19 mouse cellular contexts compared by ENCODE assay signal in genomic region chr7:99663507-99664220, GRCm38 (mm10). TPM values are rescaled to one million over a fixed set of nuclear protein-coding genes. Genes with fewer than 3 reads are reported as not detected.
"Had no signal": no experiment of that assay in that cellular context is flagged by ENCODE, and none has a peak within 500 bp of the region (broad histone marks: within the 10 kb centered on the region; RNA-seq: fewer than 3 reads in every experiment).

No protein-coding gene starts in this region.

- ATAC-seq: liver, embryonic 12.5 days had no signal

- H3K4me1 ChIP-seq: liver, embryonic 12.5 days; liver, embryonic 15.5 days; megakaryocyte, embryonic 14.5 days had no signal

- H3K27me3 ChIP-seq: kidney, embryonic 15.5 days; limb, embryonic 13.5 days; lung, embryonic 15.5 days; neural tube, embryonic 12.5 days had no signal

- H3K9me3 ChIP-seq: kidney, embryonic 15.5 days; limb, embryonic 10.5 days; limb, embryonic 13.5 days; liver, embryonic 12.5 days; liver, embryonic 15.5 days; lung, embryonic 15.5 days; megakaryocyte, embryonic 14.5 days; neural tube, embryonic 12.5 days; neural tube, embryonic 15.5 days had no signal

- H3K36me3 ChIP-seq: kidney, embryonic 15.5 days; limb, embryonic 10.5 days; limb, embryonic 13.5 days; liver, embryonic 12.5 days; liver, embryonic 15.5 days; lung, embryonic 15.5 days; neural tube, embryonic 12.5 days; neural tube, embryonic 15.5 days had no signal

- H3K4me3 ChIP-seq: kidney, embryonic 15.5 days; limb, embryonic 10.5 days; limb, embryonic 13.5 days; liver, embryonic 12.5 days; liver, embryonic 15.5 days; lung, embryonic 15.5 days; megakaryocyte, embryonic 14.5 days; neural tube, embryonic 12.5 days; neural tube, embryonic 15.5 days had no signal

- H3K27ac ChIP-seq: kidney, embryonic 15.5 days; limb, embryonic 10.5 days; limb, embryonic 13.5 days; liver, embryonic 12.5 days; liver, embryonic 15.5 days; neural tube, embryonic 12.5 days had no signal

- DNase-seq: kidney, postnatal 36 days; layer of hippocampus, adult 9-11 months; liver; midbrain, embryonic 14.5 days; right cerebral cortex, adult 18-20 months; right cerebral cortex, postnatal 14 days; right cerebral cortex, postnatal 4 days; thymus, adult 18-20 months; thymus, postnatal 36 days had no signal

- H3K4me2 ChIP-seq: kidney, embryonic 15.5 days; limb, embryonic 13.5 days; liver, embryonic 12.5 days; liver, embryonic 15.5 days; lung, embryonic 15.5 days; midbrain, embryonic 11.5 days; neural tube, embryonic 12.5 days; neural tube, embryonic 15.5 days had no signal

- H3K9ac ChIP-seq: kidney, embryonic 15.5 days; limb, embryonic 13.5 days; liver, embryonic 12.5 days; liver, embryonic 15.5 days; lung, embryonic 15.5 days; neural tube, embryonic 12.5 days; neural tube, embryonic 15.5 days had no signal

RNA-seq across cellular contexts. Expression of gene Tpbgl, which starts 36.8 kb away (rescaled TPM):
- polyA plus RNA-seq: limb, embryonic 10.5 days had no signal
